Mouse (Mus musculus) ES-CJ7 (cell line): ENCODE measurements at regions not wholly inside any gene's neighbourhood (a gene's known extent, or its start where the extent isn't known, plus 50 kb on each side); places are given as distances from the start of the nearest gene placed in this dataset.
A peak's percentile ranks its signal among the peaks of the same experiment; 100 is the strongest.

Source experiments
- DNase-seq: peaks from one replicate; pipeline ENCODE4 v3.0.0; 2011; ENCODE audit warnings: low read depth, low spot score

DNA sequence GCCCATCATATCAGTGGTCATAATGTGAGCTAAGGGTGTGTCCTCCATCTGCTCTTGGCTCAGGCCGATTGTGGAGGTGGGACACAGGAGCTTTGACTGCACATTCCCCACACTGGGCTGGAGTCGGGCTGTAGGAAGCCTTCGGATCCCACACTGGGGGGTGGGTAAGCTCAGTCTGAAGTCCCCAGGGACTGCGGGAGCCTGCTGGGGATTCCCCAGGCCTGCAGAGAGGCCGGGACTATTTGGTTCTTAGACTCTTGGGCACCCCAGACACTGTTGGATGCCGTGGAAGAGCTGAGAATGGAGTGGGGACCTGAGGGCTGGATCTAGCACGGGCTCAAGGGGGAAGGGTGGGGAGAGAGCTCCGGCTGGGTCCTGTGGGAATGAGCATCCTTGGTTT lies 547.1 kb upstream of the Nrp1 start:
- DNase-seq, result no peak

DNA sequence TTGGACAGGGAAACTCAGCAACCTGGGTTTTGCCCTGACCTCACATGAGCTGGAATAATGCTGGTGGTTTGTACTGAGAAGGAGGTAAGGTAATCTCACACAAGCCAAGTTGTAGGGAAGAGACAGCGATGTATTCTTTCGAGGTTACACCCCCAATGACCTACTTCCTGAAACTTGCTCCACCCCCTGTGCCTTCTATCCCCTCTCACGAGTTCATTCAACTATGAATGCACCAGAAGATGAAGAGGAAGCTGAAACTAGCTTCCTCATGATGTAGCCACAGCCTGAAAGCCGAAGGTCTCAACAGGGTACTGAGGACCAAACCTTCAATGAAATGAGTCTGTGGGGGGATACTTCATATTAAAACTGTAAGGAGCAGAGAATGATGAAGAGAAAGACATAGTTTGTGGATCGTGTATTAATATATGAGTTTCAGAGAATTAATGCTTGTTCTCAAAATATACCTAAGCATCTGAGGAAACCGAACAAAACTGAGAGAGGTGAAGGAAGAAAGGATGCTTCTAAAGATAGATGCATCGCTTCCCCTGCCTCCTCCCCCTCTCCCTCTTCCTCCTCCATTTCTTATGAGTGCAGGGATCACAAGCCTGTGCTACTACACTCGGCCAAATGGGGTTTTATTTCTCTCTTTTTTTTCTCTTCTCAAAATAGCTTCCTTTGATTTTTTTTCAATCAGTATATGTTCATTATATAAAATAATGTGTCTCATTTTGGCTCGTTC lies 543.5 kb upstream of the Nrp1 start:
- DNase-seq, result no peak

DNA sequence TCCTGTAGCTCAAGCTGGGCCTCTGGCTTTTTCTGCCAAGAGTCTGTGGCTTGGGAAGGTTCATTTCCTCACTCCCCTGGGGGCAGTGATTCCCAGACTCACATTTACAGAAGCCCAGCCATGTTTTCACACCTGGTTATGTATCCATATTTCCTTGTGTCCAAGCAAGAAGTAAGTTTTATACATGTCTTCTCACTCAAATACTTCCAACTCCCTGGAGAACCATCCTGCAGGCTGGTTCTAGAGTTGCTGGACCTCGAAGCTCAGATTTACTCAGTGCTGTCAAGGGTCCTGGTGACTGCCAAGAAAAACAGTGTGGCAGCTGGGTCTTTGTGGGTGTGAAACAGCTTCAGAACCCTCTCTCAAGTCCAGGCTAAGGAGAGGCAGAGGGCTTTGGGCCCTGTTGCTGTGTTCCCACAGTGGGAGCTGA lies 537.6 kb upstream of the Nrp1 start:
- DNase-seq, result no peak

- DNase-seq, result no peak
Observed at GRCm38 (mm10) chr8:127821646-127822045, 536.8 kb upstream of the Nrp1 start.

DNA sequence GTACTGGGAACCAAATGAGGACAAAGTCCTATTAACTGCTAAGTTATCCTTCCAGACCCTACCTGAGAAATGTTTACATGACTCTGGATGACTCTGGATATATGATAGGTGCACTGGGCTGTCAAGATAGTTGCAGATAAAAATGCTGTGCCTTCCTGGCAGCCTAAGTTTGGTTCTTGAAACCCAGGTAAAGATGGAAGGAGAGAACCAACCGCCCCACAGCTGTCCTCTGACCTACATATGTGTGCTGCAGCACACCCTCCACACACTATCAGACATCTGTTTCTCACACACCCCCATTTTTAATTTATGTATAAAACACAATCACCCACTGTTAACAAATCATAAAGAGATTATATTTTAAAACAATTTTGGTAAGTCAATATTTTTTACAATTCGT lies 533.4 kb upstream of the Nrp1 start:
- no peak for DNase-seq

- DNase-seq, result no peak
Observed at GRCm38 (mm10) chr8:127827826-127828225, 530.6 kb upstream of the Nrp1 start.

GRCm38 (mm10) chr8:127829659-127830058 lies 528.7 kb upstream of the Nrp1 start:
- no peak for DNase-seq

- no peak for DNase-seq
Observed at GRCm38 (mm10) chr8:127834006-127834405, 524.4 kb upstream of the Nrp1 start.

DNA sequence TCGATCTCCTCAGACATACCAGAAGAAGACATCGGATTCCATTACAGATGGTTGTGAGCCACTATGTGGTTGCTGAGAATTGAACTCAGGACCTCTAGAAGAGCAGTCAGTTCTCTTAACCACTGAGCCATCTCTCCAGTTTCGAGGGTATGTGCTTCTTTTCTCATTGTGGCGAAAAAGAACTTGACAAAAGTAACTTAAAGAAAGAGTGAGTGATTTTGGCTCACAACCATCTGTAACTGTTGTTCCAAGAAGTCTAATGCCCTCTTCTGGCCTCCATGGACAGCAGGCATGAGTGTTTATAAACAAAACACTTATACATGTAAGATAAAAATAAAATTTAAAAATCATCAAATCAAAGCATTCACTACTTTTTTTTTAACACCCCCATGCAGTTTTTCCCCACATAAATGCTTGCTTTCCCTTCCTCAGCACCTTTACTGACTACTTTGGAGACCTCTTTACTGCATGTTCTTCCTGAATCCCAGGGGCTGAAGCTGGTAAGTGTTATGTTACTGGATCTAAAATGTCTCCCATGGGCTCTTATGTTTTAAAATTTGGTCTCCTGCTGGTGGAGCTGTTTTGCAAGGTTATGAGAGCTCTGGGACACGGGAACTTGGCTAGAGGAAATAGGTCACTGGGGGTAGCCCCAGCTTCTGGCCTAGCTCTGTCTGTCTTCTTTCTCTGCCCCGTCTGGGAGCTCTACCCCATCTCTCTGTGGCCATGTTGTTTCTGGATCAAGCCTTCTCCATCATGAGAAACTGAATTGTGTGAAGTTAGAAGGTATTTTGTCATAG lies 521.8 kb upstream of the Nrp1 start:
- no peak for DNase-seq

- no peak for DNase-seq
Observed at GRCm38 (mm10) chr8:127838311-127838710, 520.1 kb upstream of the Nrp1 start.

- no peak for DNase-seq
Observed at GRCm38 (mm10) chr8:127847332-127848018, 510.9 kb upstream of the Nrp1 start.

GRCm38 (mm10) chr8:127849926-127850325 lies 508.5 kb upstream of the Nrp1 start:
- DNase-seq, result no peak

DNA sequence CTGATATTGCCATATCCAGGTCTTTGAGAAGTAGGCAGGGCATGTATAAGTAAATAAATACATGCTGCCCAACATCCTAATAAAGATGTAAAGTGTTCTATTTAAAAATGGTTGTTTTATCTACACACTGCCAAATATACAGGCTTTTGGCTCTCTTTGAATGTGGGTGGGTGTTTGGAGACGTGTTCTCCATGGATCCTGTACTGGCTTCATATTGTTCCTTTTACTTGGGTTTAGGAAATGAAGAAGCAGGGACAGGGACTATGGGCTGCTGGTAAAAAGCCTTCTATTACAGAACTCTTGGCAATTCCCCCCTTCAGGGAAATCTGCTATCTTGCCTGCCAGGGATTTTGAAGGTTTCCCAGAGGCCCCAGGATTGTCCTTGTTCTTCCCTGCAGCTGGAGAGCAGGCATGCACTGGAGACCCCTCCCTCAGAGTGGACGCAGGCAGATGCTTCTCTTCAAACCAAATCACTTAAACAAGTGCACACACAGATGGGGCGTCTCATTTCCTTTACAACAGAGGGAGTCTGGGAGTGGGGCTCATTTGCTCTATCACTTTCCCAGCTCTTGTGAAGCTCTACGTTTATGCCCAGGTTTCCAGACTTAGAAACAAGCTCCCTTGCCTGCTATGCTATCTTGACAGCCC lies 502.6 kb upstream of the Nrp1 start:
- no peak for DNase-seq

DNA sequence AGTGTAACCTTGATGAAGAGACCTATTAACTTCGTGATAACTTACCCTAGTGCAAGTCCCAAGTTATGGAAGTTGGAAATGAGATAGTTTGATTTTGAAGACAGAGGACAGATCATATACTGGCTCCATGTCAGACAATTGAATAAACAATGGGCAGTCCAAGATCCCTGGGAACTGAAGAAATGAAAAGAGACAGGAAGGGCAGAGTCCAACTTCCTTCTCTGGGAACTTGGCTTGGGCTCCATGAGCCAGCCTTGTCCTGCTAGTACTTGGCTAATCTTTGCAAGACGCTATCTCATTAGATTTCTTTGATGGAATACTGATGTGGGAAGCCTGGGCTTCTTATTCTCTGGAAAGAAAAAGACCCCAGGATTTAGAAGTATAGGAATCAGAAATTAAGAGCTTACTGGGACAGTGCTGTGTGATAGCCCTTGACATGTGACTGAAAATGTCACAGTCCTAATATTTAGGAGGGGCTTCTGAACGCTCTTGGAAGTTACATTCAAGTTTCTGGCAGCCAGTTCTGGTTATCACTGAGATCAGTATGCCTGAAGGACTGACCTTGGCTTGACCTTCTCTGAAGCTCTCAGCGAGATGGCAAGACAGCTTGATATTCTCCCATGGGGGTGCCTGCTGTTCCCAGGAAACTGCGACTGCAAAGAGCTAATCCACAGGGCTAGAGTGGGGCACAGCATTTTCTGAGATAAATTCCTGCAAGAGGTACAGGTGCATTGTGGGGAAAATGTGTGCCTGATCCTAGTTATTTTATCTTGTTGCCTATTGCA lies 501.9 kb upstream of the Nrp1 start:
- DNase-seq, result no peak

- no peak for DNase-seq
Observed at GRCm38 (mm10) chr8:127859036-127859435, 499.4 kb upstream of the Nrp1 start.

DNA sequence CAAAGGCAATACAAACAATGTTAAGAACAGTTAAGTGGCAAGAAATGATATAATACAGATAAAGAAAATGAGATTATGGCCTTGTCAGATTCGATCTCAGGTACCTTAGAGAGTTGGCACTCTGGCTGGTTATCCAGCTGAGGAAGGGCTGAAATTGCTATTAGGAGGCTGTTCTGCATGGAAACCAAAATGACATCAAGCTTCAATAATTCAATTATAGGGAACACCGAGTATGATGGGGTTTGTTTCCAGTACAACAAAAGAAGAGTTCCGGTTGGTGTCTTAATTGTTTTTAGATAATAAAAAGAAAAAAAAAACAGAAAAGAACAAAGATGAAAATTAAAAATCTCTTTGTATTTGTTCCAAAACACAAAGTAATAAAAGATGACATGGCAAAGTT lies 498.0 kb upstream of the Nrp1 start:
- DNase-seq, result no peak

- DNase-seq, result no peak
Observed at GRCm38 (mm10) chr8:127860891-127861290, 497.5 kb upstream of the Nrp1 start.

DNA sequence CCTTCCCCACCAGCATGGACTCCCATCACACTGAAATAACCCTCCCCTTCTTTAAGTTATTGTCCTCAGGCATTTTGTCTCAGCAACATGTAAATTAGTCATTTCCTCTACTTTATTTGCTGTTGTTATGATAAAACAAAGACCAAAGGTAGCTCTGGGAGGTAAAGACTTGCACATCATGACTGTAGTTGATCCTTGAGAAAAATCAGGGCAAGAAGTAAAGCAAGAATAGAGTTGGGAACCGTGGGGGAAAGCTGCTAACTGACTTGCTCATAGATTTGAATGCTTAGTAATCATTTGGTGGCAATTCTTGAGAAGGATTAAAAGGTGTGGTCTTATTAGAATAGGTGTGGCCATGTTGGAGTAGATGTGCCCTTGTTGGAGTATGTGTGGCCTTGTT lies 473.8 kb upstream of the Nrp1 start:
- peak; percentile 76 for DNase-seq

DNA sequence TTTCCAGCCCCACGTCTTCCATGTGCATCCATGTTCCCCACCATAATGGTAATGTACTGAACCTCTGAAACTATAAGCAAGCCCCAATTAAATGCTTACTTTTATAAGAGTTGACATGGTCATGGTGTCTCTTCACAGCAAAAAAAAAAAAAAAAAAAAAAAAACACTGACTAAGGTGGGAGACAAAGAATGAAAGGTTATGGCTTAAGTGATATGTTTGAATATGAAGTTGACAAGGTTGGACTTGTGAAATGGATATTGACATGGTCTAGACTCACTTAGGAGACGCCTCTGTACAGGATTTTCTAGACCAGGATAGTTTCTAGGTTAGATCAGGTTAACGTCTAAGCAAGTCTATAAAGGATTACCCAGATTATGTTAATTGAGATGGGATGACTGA lies 473.2 kb upstream of the Nrp1 start:
- DNase-seq, result no peak

- peak; percentile 46 for DNase-seq
Observed at GRCm38 (mm10) chr8:127885831-127886230, 472.6 kb upstream of the Nrp1 start.

DNA sequence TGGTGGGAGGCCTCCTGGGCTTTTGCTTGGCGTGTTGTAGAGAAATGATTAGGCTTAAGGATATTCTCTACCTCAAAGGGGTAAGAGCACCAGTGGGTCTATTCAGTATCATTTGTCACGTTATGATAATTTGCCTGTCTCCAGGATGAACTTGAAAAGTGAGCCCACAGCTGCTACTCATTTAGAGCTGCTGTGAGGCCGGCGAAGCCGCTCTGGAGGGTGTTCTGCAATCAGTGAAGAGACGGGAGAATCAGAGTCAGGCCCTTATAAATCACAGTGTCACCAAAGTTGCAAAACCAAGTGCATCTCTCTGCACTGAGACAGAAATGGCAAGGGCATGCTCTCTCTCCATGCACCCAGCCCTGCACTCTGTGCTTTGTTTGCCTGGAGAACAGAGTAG lies 467.7 kb upstream of the Nrp1 start:
- DNase-seq, result no peak
